Mouse (Mus musculus) G1E (cell line): ENCODE results near the gene Spata48. TPM values are rescaled to one million over a fixed set of nuclear protein-coding genes. Genes with fewer than 3 reads are reported as not detected.

Experiments
- ATAC-seq: 2 replicates; pipeline ENCODE4 v1.8.0; 2016; ENCODE audit warnings: mild to moderate bottlenecking; ENCODE audit not compliant: insufficient number of reproducible peaks, poor library complexity, low FRiP score, severe bottlenecking; ENCODE audit errors: extremely low read depth
- DNase-seq: peaks from one replicate; pipeline ENCODE4 v3.0.0; 2012; ENCODE audit warnings: low spot score
- H3K27me3 ChIP-seq: 2 replicates; pipeline ENCODE4 v1.6.1; 2012; ENCODE audit warnings: mild to moderate bottlenecking, low read length, inconsistent platforms; ENCODE audit not compliant: insufficient read depth
- H3K36me3 ChIP-seq: replicated peaks from 2 replicates; pipeline ENCODE3; 2012; ENCODE audit warnings: mild to moderate bottlenecking, inconsistent platforms
- H3K4me1 ChIP-seq: 2 replicates; pipeline ENCODE4 v1.6.1; 2012; ENCODE audit warnings: low read depth, low read length, inconsistent platforms, mixed read lengths; ENCODE audit not compliant: insufficient read depth
- H3K4me3 ChIP-seq: 2 replicates; pipeline ENCODE4 v1.5.1; 2012; ENCODE audit warnings: low read depth, mild to moderate bottlenecking, inconsistent platforms, low read length, moderate library complexity, mixed read lengths
- H3K9me3 ChIP-seq: replicated peaks from 2 replicates; pipeline ENCODE4 v1.6.1; 2012; ENCODE audit warnings: inconsistent platforms
- GATA2 ChIP-seq: IDR thresholded peaks from 2 replicates; pipeline ENCODE4 v1.6.1; 2012; ENCODE audit warnings: low read depth, low read length, inconsistent platforms, borderline replicate concordance
- TAL1 ChIP-seq: conservative IDR thresholded peaks from 2 replicates; pipeline ENCODE4 v1.6.1; 2012; ENCODE audit warnings: low read depth, low read length, inconsistent platforms, mixed read lengths
- polyA plus RNA-seq: library from polyadenylated mRNA; stranded (reverse); fragments of >175 nt; gene quantifications from 2 replicates; pipeline ENCODE4 v1.2.3, GENCODE M21; 2012
- total RNA-seq, 2 experiments: library from RNA; stranded (forward) in 1 of 2; stranded (reverse) in 1 of 2; fragments of 200-1000 nt in 1 of 2; fragments of >200 nt in 1 of 2; fragmentation: Nextera tagmentation in 1 of 2; gene quantifications; 2 replicates each; pipeline ENCODE4 v1.2.3; 2014 to 2017

Gene Spata48
- total and polyA plus RNA-seq, 3 experiments = 1.6 to 2.7 (median 1.7) TPM

- Histone ChIP-seq H3K36me3 (no peaks in the 10 kb centered on the region), H3K4me3 (peak overlapping the region; percentile 45; the same call in 1 of the 2 replicates), H3K4me1 (peaks cover 44% of the 10 kb centered on the region), H3K27me3 (no peaks in the 10 kb centered on the region), H3K9me3 (no peaks in the 10 kb centered on the region)
- TF ChIP-seq TAL1 (peak; percentile 27; the same call in 1 of the 2 replicates), GATA2 (no peak)
- peak; percentile 69 for DNase-seq
- peak; percentile 86 for ATAC-seq
Measured at GRCm38 (mm10) chr11:11564266-11565044, 102.6 kb downstream of the Spata48 start.

Other genes with a start within 250 kb of the Spata48 start
- 0.29 and 0.90 TPM in 2 replicates for gene Zpbp, start 314 bp downstream of the Spata48 start, total RNA-seq (2014; fragmentation: Nextera tagmentation)
- 0.44 and 0.81 TPM in 2 replicates for gene Zpbp, start 314 bp downstream of the Spata48 start, total RNA-seq (2017)
- gene Zpbp, start 314 bp downstream of the Spata48 start, polyA plus RNA-seq = 0.11 and 0.13 TPM in 2 replicates
- not detected in 2 replicates for gene 4930512M02Rik, start 165.7 kb downstream of the Spata48 start, total RNA-seq (2014; fragmentation: Nextera tagmentation)
- gene 4930512M02Rik, start 165.7 kb downstream of the Spata48 start, total RNA-seq (2017) = 0.17 TPM in 1 of 2 replicates, not detected in the other
- not detected in 2 replicates for gene 4930512M02Rik, start 165.7 kb downstream of the Spata48 start, polyA plus RNA-seq
- 143 and 149 TPM in 2 replicates for gene Ikzf1, start 222.9 kb downstream of the Spata48 start, total RNA-seq (2014; fragmentation: Nextera tagmentation)
- 60.5 and 70.1 TPM in 2 replicates for gene Ikzf1, start 222.9 kb downstream of the Spata48 start, total RNA-seq (2017)
- gene Ikzf1, start 222.9 kb downstream of the Spata48 start, polyA plus RNA-seq = 214 and 245 TPM in 2 replicates